Mouse (Mus musculus): ENCODE measurements around the gene Gm28897.
"Not testable (repeated sequence)": the region's sequence is repeated elsewhere in the genome, so short reads cannot be mapped to it uniquely, and the experiment has no call there.

The Gm28897 gene

GRCm38 (mm10) chrY:80926695-80927094 is at the start of gene Gm28897:
Gene Gm28897 (plus strand): TSS chrY:80926995.
- DNase-seq (ENCODE audit: low spot score): not testable (repeated sequence)

Data from ovary, postnatal 36 days (tissue).